ENCODE assay signal across 11 mouse cellular contexts in genomic region chr6:86102874-86103273, GRCm38 (mm10).
DNase-seq lines count a peak whose midpoint lies in the region; ATAC-seq and TF ChIP-seq lines count a peak whose summit lies in the region.
"Had no signal": no experiment of that assay in that cellular context is flagged by ENCODE, and none has a peak within 500 bp of the region (broad histone marks: within the 10 kb centered on the region; RNA-seq: fewer than 3 reads in every experiment).

No protein-coding gene starts in this region.

- no peak overlapping the region for H3K9ac ChIP-seq in heart, embryonic 11.5 days (ENCODE audit: low read depth, low read length)
- H3K9ac ChIP-seq: embryonic facial prominence, embryonic 13.5 days; intestine, embryonic 15.5 days had no signal

- no peaks in the 10 kb centered on the region for H3K27me3 ChIP-seq in heart, embryonic 11.5 days (ENCODE audit: control insufficient read depth, insufficient read depth, low read length)
- H3K27me3 ChIP-seq: embryonic facial prominence, embryonic 13.5 days; intestine, embryonic 15.5 days had no signal

- no peaks in the 10 kb centered on the region for H3K9me3 ChIP-seq in heart, embryonic 11.5 days (replicated peaks; ENCODE audit: control insufficient read depth, low read length)
- H3K9me3 ChIP-seq: embryonic facial prominence, embryonic 13.5 days; intestine, embryonic 15.5 days had no signal

- ATAC-seq in heart, embryonic 11.5 days (replicated peaks; ENCODE audit: insufficient number of reproducible peaks, low FRiP score, low TSS enrichment), result no peak
- ATAC-seq: intestine, embryonic 15.5 days had no signal

- peak overlapping the region; percentile 93 for H3K27ac ChIP-seq in left cerebral cortex, adult 2 months
- H3K27ac ChIP-seq in heart, embryonic 11.5 days (ENCODE audit: low read depth, low read length), result no peak overlapping the region
- H3K27ac ChIP-seq: embryonic facial prominence, embryonic 13.5 days; intestine, embryonic 15.5 days had no signal

- peak; percentile 64 to 66 for DNase-seq in cerebellum, postnatal 36 days
- DNase-seq in frontal cortex, postnatal 36 days (ENCODE audit: low spot score in 2 of 2), result peak; percentile 78 to 90
- peak; percentile 68 to 69 for DNase-seq in left cerebral cortex, adult 2 months (ENCODE audit: extremely low spot score in 1 of 2, low spot score in 2 of 2)
- peak; percentile 81 to 91 for DNase-seq in right cerebral cortex, postnatal 10 days (ENCODE audit: low spot score in 2 of 2)
- DNase-seq in gastrocnemius, adult 18-20 months (ENCODE audit: low spot score), result no peak
- no peak for DNase-seq in urinary bladder, postnatal 14 days (ENCODE audit: low spot score)
- DNase-seq in gastrocnemius, postnatal 14 days, result no peak
- DNase-seq: lung, adult 2 months had no signal

- H3K4me3 ChIP-seq in left cerebral cortex, adult 2 months, result no peak overlapping the region
- H3K4me3 ChIP-seq in heart, embryonic 11.5 days (ENCODE audit: low read depth, low read length), result no peak overlapping the region
- H3K4me3 ChIP-seq: embryonic facial prominence, embryonic 13.5 days; intestine, embryonic 15.5 days had no signal

- no peak for TF ChIP-seq CTCF in left cerebral cortex, adult 2 months (IDR thresholded peaks at IDR 0.05)

- no peaks in the 10 kb centered on the region for H3K36me3 ChIP-seq in heart, embryonic 11.5 days (ENCODE audit: control insufficient read depth, insufficient read depth, low read length)
- H3K36me3 ChIP-seq: embryonic facial prominence, embryonic 13.5 days; intestine, embryonic 15.5 days had no signal

- no peaks in the 10 kb centered on the region; the same call in 1 of the 2 replicates for H3K4me1 ChIP-seq in heart, embryonic 11.5 days (ENCODE audit: control insufficient read depth, insufficient read depth, low read length)
- H3K4me1 ChIP-seq: intestine, embryonic 15.5 days had no signal

- intact Hi-C loops in left cerebral cortex, adult 2 months (cut with DNase I), result loop anchor here (2.0 to 5.0 kb wide), 2 partner anchors 36 to 74 kb away; partner anchors contain the start of gene Add2
- intact Hi-C loops in gastrocnemius, postnatal 14 days (cut with DNase I; ENCODE audit: low total_unique reads), result no loop called here

- WGBS in heart, embryonic 11.5 days (ENCODE audit: insufficient replicate concordance), result 82% methylated on average over 5 of the region's 5 CpGs

- H3K4me2 ChIP-seq in heart, embryonic 11.5 days, result no peak overlapping the region
- H3K4me2 ChIP-seq: embryonic facial prominence, embryonic 13.5 days; intestine, embryonic 15.5 days had no signal

Comparison
In these comparisons a context has a peak if more than half of its experiments do, and no peak if none do; other contexts are left out.
1. DNase-seq: peak in cerebellum, postnatal 36 days (2 of 2), frontal cortex, postnatal 36 days (2 of 2), left cerebral cortex, adult 2 months (2 of 2) and right cerebral cortex, postnatal 10 days (2 of 2); none in gastrocnemius, adult 18-20 months (single experiment), urinary bladder, postnatal 14 days (single experiment) and gastrocnemius, postnatal 14 days (single experiment).